Mouse (Mus musculus) embryo, embryonic 11 days (tissue): ENCODE measurements around the gene Myt1l.

ENCODE experiments used
- DNase-seq: peaks from one replicate; pipeline ENCODE4 v3.0.0-alpha.2; 2015

Myt1l gene

GRCm38 (mm10) chr12:29740346-29741025, 212.3 kb downstream of the Myt1l start:
- DNase-seq, result no peak

DNA sequence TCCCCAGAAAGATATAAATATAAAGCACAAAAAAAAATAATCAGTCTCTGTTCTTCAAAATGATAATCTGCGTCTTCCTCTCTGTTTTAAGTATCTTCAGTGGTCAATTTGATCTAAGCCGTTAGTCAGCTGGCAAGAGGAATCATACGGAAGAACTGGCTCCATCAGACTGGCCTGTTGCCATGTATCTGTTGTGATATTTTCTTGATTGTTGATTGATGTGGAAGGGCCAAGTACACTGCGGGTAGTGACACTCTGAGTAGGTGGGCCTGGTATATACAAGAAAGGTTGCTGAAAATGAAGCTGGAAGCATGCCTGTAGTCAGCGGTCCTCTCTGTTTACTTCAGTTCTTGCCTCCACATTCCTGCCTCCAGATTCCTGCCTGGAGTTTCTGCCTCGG, 213.0 kb downstream of the Myt1l start:
- no peak for DNase-seq

- no peak for DNase-seq
Observed at GRCm38 (mm10) chr12:29750604-29751128, 222.5 kb downstream of the Myt1l start.

- DNase-seq, result no peak
Observed at GRCm38 (mm10) chr12:29755086-29755871, 227.1 kb downstream of the Myt1l start.

DNA sequence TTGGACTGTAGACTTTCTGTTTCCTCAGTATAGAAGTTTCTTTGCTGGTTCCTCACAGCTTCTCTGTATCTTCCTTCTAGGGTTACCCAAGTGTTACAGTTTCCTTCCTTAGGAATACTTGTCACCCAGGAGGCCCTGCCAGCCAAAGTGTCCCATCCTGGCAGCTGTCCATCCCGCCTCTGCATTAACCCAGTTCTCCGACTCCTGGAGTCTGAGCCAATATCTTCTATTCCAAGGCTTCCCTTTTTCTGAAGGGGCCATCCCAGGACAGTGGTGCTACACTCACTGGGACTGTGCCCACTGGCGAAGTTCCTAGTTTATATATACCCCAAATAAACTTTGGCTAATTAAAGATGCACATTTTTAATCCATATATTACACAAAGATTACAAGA, 227.7 kb downstream of the Myt1l start:
- DNase-seq, result no peak

DNA sequence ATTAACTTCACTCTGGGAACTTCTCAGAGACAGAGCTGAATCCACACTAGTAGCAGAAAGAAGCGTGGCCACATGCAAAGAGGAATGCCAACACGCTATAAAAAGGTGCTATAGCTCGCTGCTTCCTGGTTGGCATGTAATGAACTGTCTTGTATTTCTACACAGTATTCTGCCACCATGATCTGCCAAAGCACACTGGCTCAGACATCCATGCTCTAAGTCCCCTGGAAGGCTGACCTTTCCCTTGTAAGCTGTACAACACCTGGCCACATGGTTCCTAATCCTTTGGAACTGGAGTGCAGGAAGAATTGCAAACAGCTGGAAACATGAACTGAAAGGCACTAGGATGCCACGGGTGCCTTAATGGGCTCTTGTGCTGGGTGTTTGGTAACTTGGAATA, 232.4 kb downstream of the Myt1l start:
- DNase-seq, result peak; percentile 4

DNA sequence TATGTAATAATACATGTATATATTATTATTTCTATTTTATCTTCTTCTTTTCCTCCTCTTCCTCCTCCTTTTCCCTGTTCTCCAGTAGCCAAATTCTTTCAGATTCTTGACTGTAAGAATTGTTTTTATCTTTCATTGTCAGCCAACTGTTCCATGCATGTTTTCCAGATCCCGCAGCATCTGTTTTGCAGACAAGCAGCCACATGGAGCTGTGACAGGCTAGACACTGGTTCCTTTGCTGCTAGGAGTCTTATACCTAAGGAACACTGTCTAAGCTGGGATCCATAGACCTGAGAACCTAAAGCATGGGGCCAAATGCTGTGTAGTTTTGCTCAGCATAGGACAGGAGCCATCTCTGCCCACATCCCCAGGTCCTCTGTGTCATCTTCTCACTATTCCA, 238.0 kb downstream of the Myt1l start:
- DNase-seq, result no peak

DNA sequence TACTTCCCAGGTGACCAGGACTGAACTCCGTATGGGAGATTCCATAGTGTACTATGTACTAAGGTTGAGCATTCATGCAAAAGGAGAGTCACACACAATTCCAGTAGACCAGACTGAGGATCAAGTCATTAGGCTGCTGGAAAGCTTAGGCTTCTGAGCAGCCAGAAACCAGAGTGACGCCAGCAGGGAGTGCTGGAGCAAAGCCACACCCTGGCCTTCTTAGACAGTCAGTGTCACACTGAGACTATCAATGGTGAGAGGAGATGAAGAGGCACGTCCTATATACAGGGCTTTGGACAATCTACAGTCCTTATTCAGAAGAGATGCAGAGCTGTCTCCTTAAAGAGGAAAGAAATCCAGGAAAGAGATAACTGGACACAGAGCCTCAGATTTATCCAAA, 243.6 kb downstream of the Myt1l start:
- no peak for DNase-seq

- no peak for DNase-seq
Observed at GRCm38 (mm10) chr12:29772401-29772800, 244.2 kb downstream of the Myt1l start.

DNA sequence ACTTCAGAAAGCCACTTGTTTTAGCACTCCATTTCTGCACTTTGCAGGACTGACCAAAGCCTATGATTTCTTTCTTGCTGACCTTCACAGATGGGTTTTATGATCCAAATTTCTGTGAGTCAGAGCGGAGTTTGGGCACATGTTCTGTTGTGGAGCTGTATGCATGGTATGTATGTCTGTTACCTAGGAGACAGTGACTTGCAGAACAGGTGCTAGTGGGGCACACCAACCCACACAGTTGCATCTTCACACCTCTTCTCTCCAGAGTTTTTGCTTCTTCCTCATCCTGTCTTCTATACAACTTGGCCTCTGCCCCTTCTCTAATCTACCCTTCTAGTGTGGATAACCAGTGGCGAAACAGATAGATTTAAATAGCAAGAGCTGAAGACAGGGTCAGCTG, 250.7 kb downstream of the Myt1l start:
- no peak for DNase-seq

- DNase-seq, result peak; percentile 61
Observed at GRCm38 (mm10) chr12:29789319-29790050, 261.3 kb downstream of the Myt1l start.

DNA sequence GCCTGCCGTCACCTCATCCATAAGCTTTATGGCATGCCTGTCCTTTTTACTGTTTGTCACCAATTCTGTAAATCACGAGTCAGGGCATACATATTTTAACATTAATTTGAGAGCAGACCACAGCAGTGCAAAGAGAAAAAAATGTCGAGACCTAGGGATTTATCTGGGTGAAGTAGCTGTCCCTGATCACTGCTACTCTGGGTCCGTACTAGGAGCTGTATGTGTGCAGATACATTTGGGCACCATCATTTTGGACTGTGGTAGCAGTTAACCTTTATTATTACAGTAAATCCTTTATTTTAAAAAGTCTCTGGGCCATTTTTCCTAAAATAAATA, 261.8 kb downstream of the Myt1l start:
- no peak for DNase-seq

GRCm38 (mm10) chr12:29792998-29793397, 264.8 kb downstream of the Myt1l start:
- no peak for DNase-seq

DNA sequence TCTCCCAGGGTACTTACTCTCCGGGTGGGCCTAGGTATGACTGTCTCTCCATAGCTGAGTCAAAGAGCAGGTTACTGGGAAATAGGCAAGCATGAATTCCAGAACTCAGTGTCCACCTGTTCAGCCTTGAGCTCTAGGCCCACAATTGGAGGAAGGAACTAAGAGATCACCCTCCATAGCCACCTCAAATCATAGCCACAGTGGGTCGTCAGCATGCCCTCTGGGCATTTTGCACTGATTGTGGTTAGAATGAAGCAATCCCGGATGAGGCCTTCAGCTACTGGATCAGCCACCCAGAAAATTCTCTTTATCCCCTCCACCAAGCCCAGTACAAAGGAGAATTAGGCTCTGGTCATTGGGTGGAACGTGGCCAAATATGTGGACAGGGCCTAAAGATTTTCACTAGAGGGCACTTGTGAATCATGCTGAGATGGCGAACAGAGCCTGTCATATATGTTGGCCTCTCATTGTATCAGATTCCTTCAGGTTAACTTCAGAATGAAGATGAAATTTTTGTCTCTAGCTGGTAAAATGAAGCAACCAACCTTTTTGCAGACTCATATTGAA, 267.0 kb downstream of the Myt1l start:
- no peak for DNase-seq

GRCm38 (mm10) chr12:29798595-29799391, 270.6 kb downstream of the Myt1l start:
- no peak for DNase-seq

GRCm38 (mm10) chr12:29806415-29806814, 278.2 kb downstream of the Myt1l start:
- DNase-seq, result no peak

GRCm38 (mm10) chr12:29809569-29810185, 281.5 kb downstream of the Myt1l start:
- no peak for DNase-seq

DNA sequence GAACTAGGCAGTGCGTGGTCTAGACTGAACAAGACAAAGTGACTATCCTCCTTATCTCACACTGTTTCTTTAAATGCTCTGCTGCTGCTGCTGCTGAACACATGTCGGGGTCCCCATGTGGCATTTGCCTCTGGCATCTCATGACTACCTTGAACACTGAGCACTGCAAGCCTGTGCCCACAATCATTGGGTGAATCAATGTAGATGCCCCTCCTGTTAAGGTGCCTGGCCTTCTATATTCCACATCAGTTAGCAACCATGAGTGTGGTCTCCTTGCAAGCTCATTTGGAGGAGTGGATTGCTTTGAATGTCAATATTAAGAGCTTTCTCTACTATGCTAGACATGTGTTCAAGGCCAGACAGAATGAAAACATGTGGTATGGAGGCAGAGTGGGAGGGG, 287.3 kb downstream of the Myt1l start:
- DNase-seq, result no peak

- no peak for DNase-seq
Observed at GRCm38 (mm10) chr12:29816130-29816529, 287.9 kb downstream of the Myt1l start.

DNA sequence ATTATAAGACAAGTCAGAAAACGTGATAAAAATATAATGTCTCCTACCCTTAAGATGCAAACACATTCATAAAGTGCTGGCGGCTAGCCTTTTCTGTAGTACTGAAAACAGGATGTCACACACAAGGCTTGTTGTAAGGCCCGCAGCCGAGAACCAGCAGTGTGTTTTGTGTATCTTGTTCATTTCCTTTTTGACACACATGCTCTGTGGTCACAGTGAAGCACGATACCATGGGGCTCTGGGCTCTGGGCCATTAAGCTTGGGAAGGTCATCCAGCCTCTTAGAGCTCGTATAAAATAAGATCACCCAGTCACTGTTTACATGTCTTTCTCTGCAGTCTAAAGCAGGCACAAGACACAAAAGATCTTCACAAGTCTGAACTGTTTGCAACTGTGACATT, 288.6 kb downstream of the Myt1l start:
- no peak for DNase-seq

DNA sequence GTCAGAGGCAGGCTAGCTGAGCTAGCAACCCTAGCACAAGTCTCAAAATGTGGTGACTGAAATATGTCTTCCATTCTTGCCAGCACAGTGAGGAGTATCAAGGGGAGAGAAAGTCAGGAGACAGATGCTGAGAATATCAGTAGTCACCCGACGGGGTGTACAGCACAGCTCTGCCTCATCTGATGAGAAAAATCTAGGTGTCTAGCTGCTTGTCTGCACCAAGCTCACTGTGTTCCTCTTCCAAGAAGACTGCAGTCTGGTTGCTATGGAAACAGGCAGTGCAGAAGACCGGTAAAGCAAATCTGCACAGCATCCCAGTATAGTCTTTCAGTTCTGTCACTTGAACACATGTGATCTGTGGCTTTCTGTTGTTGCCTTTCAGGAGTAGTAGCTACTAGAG, 294.0 kb downstream of the Myt1l start:
- peak; percentile 39 for DNase-seq
